Comparison of ENCODE assay signal across 19 mouse cellular contexts in the genomic region with DNA sequence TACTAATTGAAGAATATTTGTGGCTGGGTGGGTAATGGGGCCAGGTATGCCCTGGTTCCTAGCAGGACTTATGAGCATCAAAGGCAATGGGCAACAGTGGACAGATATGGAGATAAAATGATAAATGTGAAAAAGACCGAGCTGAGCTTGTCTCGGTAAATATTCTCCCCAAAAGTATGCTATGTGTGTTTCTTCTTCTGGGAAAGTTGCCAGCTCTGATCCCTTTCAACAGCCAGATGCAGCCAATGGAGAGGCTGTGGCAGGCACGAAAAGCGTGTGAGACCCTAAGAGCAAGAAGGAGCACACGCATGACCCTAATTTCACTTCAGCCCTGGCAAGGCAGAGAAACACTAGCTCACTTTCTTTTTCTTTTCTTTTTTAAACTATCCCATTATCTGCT. TPM values are rescaled to one million over a fixed set of nuclear protein-coding genes. Genes with fewer than 3 reads are reported as not detected.
DNase-seq lines count a peak whose midpoint lies in the region; ATAC-seq and TF ChIP-seq lines count a peak whose summit lies in the region.
"Had no signal": no experiment of that assay in that cellular context is flagged by ENCODE, and none has a peak within 500 bp of the region (broad histone marks: within the 10 kb centered on the region; RNA-seq: fewer than 3 reads in every experiment).

No protein-coding gene starts in this region.

- no peaks in the 10 kb centered on the region for H3K9me3 ChIP-seq in heart, embryonic 15.5 days (replicated peaks)
- H3K9me3 ChIP-seq in lung, embryonic 14.5 days (ENCODE audit: low read depth, low read length), result no peaks in the 10 kb centered on the region
- H3K9me3 ChIP-seq in stomach, embryonic 14.5 days (ENCODE audit: control insufficient read depth, low read depth, low read length), result no peaks in the 10 kb centered on the region
- H3K9me3 ChIP-seq: embryonic facial prominence, embryonic 15.5 days; hindbrain, embryonic 12.5 days; intestine, embryonic 15.5 days; kidney, embryonic 15.5 days; midbrain, embryonic 10.5 days had no signal

- TF ChIP-seq CTCF in lung, embryonic 14.5 days (IDR thresholded peaks at IDR 0.05; ENCODE audit: low read depth), result no peak

- no peak overlapping the region for H3K27ac ChIP-seq in heart, embryonic 15.5 days
- H3K27ac ChIP-seq in lung, embryonic 14.5 days (ENCODE audit: low read depth), result no peak overlapping the region
- peak overlapping the region; percentile 4; the same call in 1 of the 2 replicates for H3K27ac ChIP-seq in stomach, embryonic 14.5 days (ENCODE audit: low read length)
- H3K27ac ChIP-seq: embryonic facial prominence, embryonic 15.5 days; hindbrain, embryonic 12.5 days; intestine, embryonic 15.5 days; kidney, embryonic 15.5 days; midbrain, embryonic 10.5 days had no signal

- H3K27me3 ChIP-seq in heart, embryonic 15.5 days, result no peaks in the 10 kb centered on the region
- no peaks in the 10 kb centered on the region for H3K27me3 ChIP-seq in lung, embryonic 14.5 days (ENCODE audit: insufficient read depth, low read length)
- no peaks in the 10 kb centered on the region for H3K27me3 ChIP-seq in stomach, embryonic 14.5 days (ENCODE audit: control insufficient read depth, insufficient read depth, low read length)
- H3K27me3 ChIP-seq: embryonic facial prominence, embryonic 15.5 days; hindbrain, embryonic 12.5 days; intestine, embryonic 15.5 days; kidney, embryonic 15.5 days had no signal

- no peak overlapping the region for H3K9ac ChIP-seq in heart, embryonic 15.5 days
- no peak overlapping the region for H3K9ac ChIP-seq in lung, embryonic 14.5 days
- H3K9ac ChIP-seq in stomach, embryonic 14.5 days (replicated peaks; ENCODE audit: low read depth, low read length), result no peak overlapping the region
- H3K9ac ChIP-seq: embryonic facial prominence, embryonic 15.5 days; hindbrain, embryonic 12.5 days; intestine, embryonic 15.5 days; kidney, embryonic 15.5 days; liver, postnatal 0 days had no signal

- H3K36me3 ChIP-seq in heart, embryonic 15.5 days, result no peaks in the 10 kb centered on the region; the same call in 1 of the 2 replicates
- no peaks in the 10 kb centered on the region for H3K36me3 ChIP-seq in lung, embryonic 14.5 days (ENCODE audit: insufficient read depth)
- 0 out of 2 replicates have a peak, but pooled peaks cover 3% of the 10 kb centered on the region for H3K36me3 ChIP-seq in stomach, embryonic 14.5 days (ENCODE audit: control insufficient read depth, insufficient read depth, low read length)
- H3K36me3 ChIP-seq: hindbrain, embryonic 12.5 days; intestine, embryonic 15.5 days had no signal

- H3K4me3 ChIP-seq in heart, embryonic 15.5 days, result no peak overlapping the region
- no peak overlapping the region for H3K4me3 ChIP-seq in lung, embryonic 14.5 days (ENCODE audit: low read depth, low read length)
- no peak overlapping the region for H3K4me3 ChIP-seq in stomach, embryonic 14.5 days (ENCODE audit: low read depth, low read length)
- H3K4me3 ChIP-seq: embryonic facial prominence, embryonic 15.5 days; hindbrain, embryonic 12.5 days; intestine, embryonic 15.5 days; kidney, embryonic 15.5 days; midbrain, embryonic 10.5 days; myocyte had no signal

- intact Hi-C loops in heart, postnatal 36 days (cut with DNase I), result loop anchor here (5.0 kb wide), 1 partner anchor 49 kb away; no protein-coding TSS in a partner anchor

- H3K4me1 ChIP-seq in heart, embryonic 15.5 days (replicated peaks), result peaks cover 33% of the 10 kb centered on the region
- H3K4me1 ChIP-seq in lung, embryonic 14.5 days (ENCODE audit: insufficient read depth), result no peaks in the 10 kb centered on the region; the same call in 1 of the 2 replicates
- peaks cover 17% of the 10 kb centered on the region for H3K4me1 ChIP-seq in stomach, embryonic 14.5 days (ENCODE audit: control insufficient read depth, insufficient read depth, low read length)

- no peak for DNase-seq in heart, postnatal 36 days
- DNase-seq in lung, embryonic 14.5 days, result peak; percentile 77
- no peak for DNase-seq in lung, adult 18-20 months
- DNase-seq in NIH3T3 (ENCODE audit: low read depth), result peak; percentile 41
- DNase-seq in retina, embryonic 14.5 days (ENCODE audit: low spot score), result no peak
- DNase-seq: cerebellum, adult 9-11 months; heart, adult 18-20 months; liver, postnatal 0 days; lung, postnatal 36 days; retina, postnatal 1 day had no signal

- WGBS in heart, embryonic 15.5 days, result 31% methylated on average over 5 of the region's 5 CpGs
- 30% methylated on average over 5 of the region's 5 CpGs for WGBS in lung, embryonic 14.5 days
- WGBS in stomach, embryonic 14.5 days, result 31% methylated on average over 5 of the region's 5 CpGs

- ATAC-seq in heart, embryonic 15.5 days (replicated peaks; ENCODE audit: insufficient number of reproducible peaks, insufficient read depth, low FRiP score, low read depth), result no peak
- ATAC-seq in lung, embryonic 14.5 days (ENCODE audit: insufficient read depth), result no peak
- no peak for ATAC-seq in stomach, embryonic 14.5 days (ENCODE audit: insufficient number of reproducible peaks, insufficient read depth, low FRiP score, low read depth)
- ATAC-seq: forebrain, embryonic 16.5 days; intestine, embryonic 15.5 days; liver, postnatal 0 days had no signal

- peak overlapping the region; percentile 10; the same call in 1 of the 2 replicates for H3K4me2 ChIP-seq in heart, embryonic 15.5 days
- H3K4me2 ChIP-seq in lung, embryonic 14.5 days, result no peak overlapping the region
- H3K4me2 ChIP-seq in stomach, embryonic 14.5 days (replicated peaks; ENCODE audit: low read depth, low read length), result no peak overlapping the region
- H3K4me2 ChIP-seq: embryonic facial prominence, embryonic 15.5 days; hindbrain, embryonic 12.5 days; intestine, embryonic 15.5 days; kidney, embryonic 15.5 days had no signal

RNA-seq across cellular contexts. Expression of a gene that starts 18.4 kb away (rescaled TPM):
- polyA plus RNA-seq in heart, embryonic 15.5 days (2015; fragmentation: Nextera tagmentation; extraction: Ambion mirVana), result 43.1 and 54.5 TPM in 2 replicates
- total RNA-seq in heart, postnatal 36 days (2021), result 10 to 100 TPM; 31.7 to 36.7 TPM
- 89.2 and 94.5 TPM in 2 replicates for polyA plus RNA-seq in lung, embryonic 14.5 days (2014; fragmentation: Nextera tagmentation; extraction: Ambion mirVana)
- 91.2 and 95.9 TPM in 2 replicates for polyA plus RNA-seq in stomach, embryonic 14.5 days (2014; fragmentation: Nextera tagmentation; extraction: Ambion mirVana)

RNA-seq across cellular contexts. Expression of a gene that starts 34.0 kb away (rescaled TPM):
- polyA plus RNA-seq in heart, embryonic 15.5 days (2015; fragmentation: Nextera tagmentation; extraction: Ambion mirVana), result 17.6 and 26.3 TPM in 2 replicates
- total RNA-seq in heart, postnatal 36 days (2021), result 1 to 10 TPM; 4.6 to 7.1 TPM
- 76.4 and 79.2 TPM in 2 replicates for polyA plus RNA-seq in lung, embryonic 14.5 days (2014; fragmentation: Nextera tagmentation; extraction: Ambion mirVana)
- 72.4 and 80.5 TPM in 2 replicates for polyA plus RNA-seq in stomach, embryonic 14.5 days (2014; fragmentation: Nextera tagmentation; extraction: Ambion mirVana)

RNA-seq across cellular contexts. Expression of a gene that starts 48.5 kb away (rescaled TPM):
- polyA plus RNA-seq in heart, embryonic 15.5 days (2015; fragmentation: Nextera tagmentation; extraction: Ambion mirVana), result 8.4 and 10.8 TPM in 2 replicates
- 10 to 100 TPM; 16.1 to 18.4 TPM for total RNA-seq in heart, postnatal 36 days (2021)
- polyA plus RNA-seq in lung, embryonic 14.5 days (2014; fragmentation: Nextera tagmentation; extraction: Ambion mirVana), result 20.8 and 23.3 TPM in 2 replicates
- 6.3 and 8.1 TPM in 2 replicates for polyA plus RNA-seq in stomach, embryonic 14.5 days (2014; fragmentation: Nextera tagmentation; extraction: Ambion mirVana)

Comparison
In these comparisons a context has a peak if more than half of its experiments do, and no peak if none do; other contexts are left out.
1. DNase-seq: peak in lung, embryonic 14.5 days (single experiment) and NIH3T3 (single experiment); none in heart, postnatal 36 days (0 of 2), lung, adult 18-20 months (0 of 2) and retina, embryonic 14.5 days (single experiment).